Mouse (Mus musculus) hindbrain, embryonic 11.5 days (tissue): ENCODE data around the gene Grpel1. TPM values are rescaled to one million over a fixed set of nuclear protein-coding genes. Genes with fewer than 3 reads are reported as not detected.
A peak's percentile ranks its signal among the peaks of the same experiment; 100 is the strongest.

ENCODE experiments used
- ATAC-seq: fragments of 200-750 bp; cut with Nextera tagmentation; 2 replicates; pipeline ENCODE4 v1.8.0; 2017; ENCODE audit warnings: mild to moderate bottlenecking, moderate TSS enrichment, moderate library complexity; ENCODE audit not compliant: low FRiP score
- DNase-seq: peaks from one replicate; pipeline ENCODE4 v3.0.0-alpha.2; 2015; ENCODE audit warnings: low spot score
- H3K27ac ChIP-seq: fragments of 300-500 bp; sonication (generic); 2 replicates; pipeline ENCODE4 v1.5.1; 2014; ENCODE audit warnings: mild to moderate bottlenecking, low read depth, low read length
- H3K27me3 ChIP-seq: fragments of 300-500 bp; sonication (generic); 2 replicates; pipeline ENCODE4 v1.6.1; 2014; ENCODE audit warnings: mild to moderate bottlenecking, low read length, moderate library complexity, mixed read lengths; ENCODE audit not compliant: control insufficient read depth, insufficient read depth
- H3K36me3 ChIP-seq: fragments of 300-500 bp; sonication (generic); 2 replicates; pipeline ENCODE4 v1.6.1; 2014; ENCODE audit warnings: mild to moderate bottlenecking, low read length, moderate library complexity, mixed read lengths; ENCODE audit not compliant: control insufficient read depth, insufficient read depth
- H3K4me1 ChIP-seq: fragments of 300-500 bp; sonication (generic); replicated peaks from 2 replicates; pipeline ENCODE4 v1.6.1; 2014; ENCODE audit warnings: low read length, mixed read lengths; ENCODE audit not compliant: control insufficient read depth, insufficient read depth
- H3K4me2 ChIP-seq: fragments of 300-500 bp; sonication (generic); replicated peaks from 2 replicates; pipeline ENCODE4 v1.6.1; 2014; ENCODE audit warnings: mild to moderate bottlenecking, low read depth, low read length
- H3K4me3 ChIP-seq: fragments of 300-500 bp; sonication (generic); 2 replicates; pipeline ENCODE4 v1.5.1; 2014; ENCODE audit warnings: low read depth, low read length
- H3K9ac ChIP-seq: fragments of 300-500 bp; sonication (generic); 2 replicates; pipeline ENCODE4 v1.6.1; 2014; ENCODE audit warnings: low read depth, low read length
- H3K9me3 ChIP-seq: fragments of 300-500 bp; sonication (generic); 2 replicates; pipeline ENCODE4 v1.6.1; 2016; ENCODE audit warnings: low read length; ENCODE audit not compliant: control insufficient read depth
- WGBS: fragments of 180-500 bp; shearing (Covaris S2); extraction: QIAGEN DNeasy Blood & Tissue Kit; methylation state at CpG from one replicate; pipeline ENCODE4 v1.1.7; 2014; 5-methylcytosine and 5-hydroxymethylcytosine counted together
- polyA plus RNA-seq: library from polyadenylated mRNA; unstranded; fragments of >200 nt; fragmentation: Nextera tagmentation; extraction: Ambion mirVana; gene quantifications from 2 replicates; pipeline ENCODE4 v1.2.1, GENCODE M21; 2014

The Grpel1 gene
- polyA plus RNA-seq, 1 experiment from 2014 or later = 52.5 TPM

- no peaks in the 10 kb centered on the region for H3K4me1 ChIP-seq
- H3K36me3 ChIP-seq = peaks cover 8% of the 10 kb centered on the region; the same call in 1 of the 2 replicates
- DNase-seq (no peak), ATAC-seq (no peak)
- no peaks in the 10 kb centered on the region for H3K27me3 ChIP-seq
- no peak overlapping the region for H3K4me2 ChIP-seq
- no peak overlapping the region for H3K9ac ChIP-seq
- WGBS = 93% methylated on average over 8 of the region's 8 CpGs
- H3K9me3 ChIP-seq = no peaks in the 10 kb centered on the region
- H3K27ac ChIP-seq = no peak overlapping the region
- no peak overlapping the region for H3K4me3 ChIP-seq
These were observed 6.4 kb downstream of the Grpel1 start for GRCm38 (mm10) chr5:36471206-36471605.

GRCm38 (mm10) chr5:36472876-36473655 is 8.3 kb downstream of the Grpel1 start:
- Histone ChIP-seq H3K36me3 (peaks cover 8% of the 10 kb centered on the region; the same call in 1 of the 2 replicates), H3K4me3 (no peak overlapping the region), H3K27ac (no peak overlapping the region), H3K27me3 (no peaks in the 10 kb centered on the region), H3K9ac (no peak overlapping the region), H3K4me1 (no peaks in the 10 kb centered on the region), H3K9me3 (no peaks in the 10 kb centered on the region), H3K4me2 (no peak overlapping the region)
- no peak for DNase-seq
- WGBS = 85% methylated on average over 4 of the region's 4 CpGs
- ATAC-seq = no peak

DNA sequence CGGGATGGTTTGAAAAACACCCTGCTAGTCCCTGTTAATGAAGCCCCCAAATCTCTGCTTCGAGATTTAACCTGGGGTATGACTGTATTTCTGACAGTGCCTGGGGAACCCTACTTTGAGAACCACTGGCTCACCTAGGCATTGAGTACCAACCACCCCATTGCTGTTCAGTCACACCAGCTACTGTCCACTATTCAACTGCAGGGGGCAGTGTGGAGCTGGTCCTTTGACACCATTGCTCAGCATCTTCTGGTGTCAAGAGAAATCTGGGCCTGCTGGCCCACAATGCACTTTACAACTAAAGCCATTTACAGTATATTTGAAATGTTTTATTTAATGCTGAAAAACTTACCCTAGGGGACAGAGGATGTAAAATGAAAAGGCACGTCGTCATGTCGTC is 9.5 kb downstream of the Grpel1 start:
- DNase-seq (peak; percentile 85), ATAC-seq (no peak)
- peaks cover 8% of the 10 kb centered on the region; the same call in 1 of the 2 replicates for H3K36me3 ChIP-seq
- H3K27me3 ChIP-seq = no peaks in the 10 kb centered on the region
- no peak overlapping the region for H3K4me2 ChIP-seq
- H3K4me1 ChIP-seq = no peaks in the 10 kb centered on the region
- 89% methylated on average over 5 of the region's 5 CpGs for WGBS
- no peaks in the 10 kb centered on the region for H3K9me3 ChIP-seq
- H3K27ac ChIP-seq = no peak overlapping the region
- H3K4me3 ChIP-seq = no peak overlapping the region
- no peak overlapping the region for H3K9ac ChIP-seq

- 95% methylated on average over 3 of the region's 3 CpGs for WGBS
- no peaks in the 10 kb centered on the region for H3K9me3 ChIP-seq
- H3K4me2 ChIP-seq = no peak overlapping the region
- no peaks in the 10 kb centered on the region for H3K27me3 ChIP-seq
- no peak overlapping the region for H3K27ac ChIP-seq
- H3K9ac ChIP-seq = no peak overlapping the region
- no peak overlapping the region for H3K4me3 ChIP-seq
- H3K36me3 ChIP-seq = no peaks in the 10 kb centered on the region
- H3K4me1 ChIP-seq = 0 out of 2 replicates have a peak, but pooled peaks cover under 1% of the 10 kb centered on the region
- DNase-seq (no peak), ATAC-seq (no peak)
These were observed 12.7 kb downstream of the Grpel1 start for GRCm38 (mm10) chr5:36477486-36477885.

DNA sequence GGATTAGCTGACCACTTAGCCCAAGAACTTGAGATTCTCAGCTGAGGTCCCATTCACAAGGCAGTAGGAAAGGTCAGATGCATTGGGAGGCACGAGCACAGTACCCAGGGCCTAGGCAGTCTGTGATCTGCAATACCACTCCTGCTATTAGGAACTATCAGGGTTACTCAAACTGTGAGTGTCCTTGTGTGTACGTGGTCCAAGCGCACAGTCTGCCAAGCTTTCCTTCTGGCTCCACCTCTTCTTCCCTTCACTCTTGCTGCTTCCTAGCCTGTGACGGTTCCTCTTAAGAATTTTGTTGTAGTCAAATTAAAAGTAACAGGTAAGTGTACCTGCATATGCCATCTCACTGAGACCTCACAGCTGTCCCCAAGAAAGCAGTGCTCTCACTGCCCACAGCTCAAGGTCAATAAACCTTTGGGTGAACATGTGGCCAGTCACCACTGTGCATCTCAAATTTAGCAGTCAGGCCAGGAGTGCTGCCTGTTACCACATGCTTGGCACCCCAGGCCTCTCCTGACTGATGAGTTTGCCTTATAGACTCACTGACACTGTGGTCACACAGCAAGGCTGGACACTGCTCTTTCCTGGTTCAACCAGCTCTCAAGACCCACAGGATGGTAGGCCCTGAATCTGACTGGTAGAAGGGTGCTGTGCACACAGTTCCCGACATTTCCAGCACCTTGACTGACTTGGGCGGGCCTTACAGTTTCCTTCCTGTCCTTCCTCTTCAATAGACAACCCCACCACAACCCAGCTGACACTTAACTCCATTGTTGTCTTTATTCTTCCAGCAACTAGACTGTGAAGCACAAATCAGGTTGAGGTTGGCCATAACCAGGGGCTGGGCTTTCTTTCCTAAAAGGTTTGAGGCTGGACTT is 14.0 kb downstream of the Grpel1 start:
- ATAC-seq = no peak
- no peaks in the 10 kb centered on the region for H3K36me3 ChIP-seq
- 91% methylated on average over 6 of the region's 6 CpGs for WGBS
- 0 out of 2 replicates have a peak, but pooled peaks cover 7% of the 10 kb centered on the region for H3K4me1 ChIP-seq
- no peak for DNase-seq
- H3K9me3 ChIP-seq = no peaks in the 10 kb centered on the region
- H3K27me3 ChIP-seq = no peaks in the 10 kb centered on the region
- H3K27ac ChIP-seq = no peak overlapping the region
- H3K4me3 ChIP-seq = no peak overlapping the region
- no peak overlapping the region for H3K4me2 ChIP-seq
- no peak overlapping the region for H3K9ac ChIP-seq

DNA sequence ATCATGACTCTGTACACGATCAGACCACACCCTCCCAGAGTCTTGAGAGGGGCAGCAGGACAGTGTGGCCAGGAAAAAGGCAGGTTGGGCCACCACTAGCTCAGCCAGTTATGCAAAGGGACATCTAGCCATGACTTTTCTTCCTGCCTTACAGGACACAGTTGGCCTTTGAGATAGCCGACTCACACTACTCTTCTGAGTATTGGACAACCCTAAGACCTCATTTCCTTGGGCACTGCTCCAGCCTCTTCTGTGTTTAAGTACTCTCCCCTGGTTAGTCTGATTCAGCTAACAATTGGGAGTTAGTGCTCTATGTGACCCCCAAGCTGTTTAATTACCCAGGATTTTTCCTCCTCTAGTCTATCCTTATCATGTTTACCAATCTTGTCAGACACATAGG is 14.9 kb downstream of the Grpel1 start:
- H3K27ac ChIP-seq = no peak overlapping the region
- ATAC-seq (no peak), DNase-seq (no peak)
- H3K27me3 ChIP-seq = no peaks in the 10 kb centered on the region
- WGBS = 72% methylated on average over 2 of the region's 2 CpGs
- H3K4me2 ChIP-seq = no peak overlapping the region
- H3K36me3 ChIP-seq = no peaks in the 10 kb centered on the region
- no peak overlapping the region for H3K9ac ChIP-seq
- no peaks in the 10 kb centered on the region for H3K9me3 ChIP-seq
- H3K4me1 ChIP-seq = peaks cover 7% of the 10 kb centered on the region; the same call in 1 of the 2 replicates
- no peak overlapping the region for H3K4me3 ChIP-seq

- ATAC-seq (no peak), DNase-seq (no peak)
- H3K27me3 ChIP-seq = no peaks in the 10 kb centered on the region; the same call in 1 of the 2 replicates
- 89% methylated on average over 4 of the region's 4 CpGs for WGBS
- H3K4me3 ChIP-seq = no peak overlapping the region
- no peak overlapping the region for H3K27ac ChIP-seq
- peaks cover 12% of the 10 kb centered on the region for H3K4me1 ChIP-seq
- H3K4me2 ChIP-seq = no peak overlapping the region
- no peak overlapping the region for H3K9ac ChIP-seq
- H3K36me3 ChIP-seq = no peaks in the 10 kb centered on the region
- H3K9me3 ChIP-seq = no peaks in the 10 kb centered on the region
These were observed 15.6 kb downstream of the Grpel1 start for GRCm38 (mm10) chr5:36480398-36480797.

GRCm38 (mm10) chr5:36481114-36481513 is 16.3 kb downstream of the Grpel1 start:
- Histone ChIP-seq H3K27ac (no peak overlapping the region), H3K36me3 (no peaks in the 10 kb centered on the region), H3K9ac (no peak overlapping the region), H3K9me3 (no peaks in the 10 kb centered on the region), H3K4me3 (no peak overlapping the region), H3K4me2 (no peak overlapping the region), H3K4me1 (peaks cover 12% of the 10 kb centered on the region), H3K27me3 (no peaks in the 10 kb centered on the region; the same call in 1 of the 2 replicates)
- WGBS = 71% methylated on average over 1 of the region's 1 CpGs
- DNase-seq (no peak), ATAC-seq (no peak)
